Mouse (Mus musculus): ENCODE measurements around the gene Ankrd17.

Gene Ankrd17

DNA sequence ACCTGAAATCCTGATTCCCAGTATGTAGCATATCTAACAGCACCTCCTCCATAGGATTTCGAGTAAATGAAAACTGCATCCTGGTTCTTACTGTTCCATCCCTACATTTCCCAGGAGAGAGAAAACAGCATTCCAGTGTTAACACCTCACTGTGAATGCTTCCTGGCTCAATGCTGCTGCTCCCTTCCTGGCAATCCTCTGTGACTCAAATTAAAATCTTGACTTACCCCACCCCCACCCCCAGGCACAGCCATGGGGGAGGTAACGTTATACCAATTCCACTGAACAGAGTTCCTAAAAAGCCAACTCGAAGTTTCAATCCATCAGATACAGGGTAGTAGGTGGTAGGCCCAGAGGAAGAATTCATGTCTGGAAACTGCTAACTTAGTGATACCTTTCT is 143.4 kb downstream of the Ankrd17 start:
- in situ Hi-C loops (cut with MboI, MseI) = loop anchor here (5.0 to 25.0 kb wide), 2 partner anchors 144 to 1436 kb away; partner anchors contain the start of genes Ankrd17 and Gm9958

GRCm38 (mm10) chr5:90217791-90218190 is 148.6 kb downstream of the Ankrd17 start:
- in situ Hi-C loops (cut with MboI, MseI) = loop anchor here (25.0 kb wide), 1 partner anchor 1430 kb away; no protein-coding TSS in a partner anchor

DNA sequence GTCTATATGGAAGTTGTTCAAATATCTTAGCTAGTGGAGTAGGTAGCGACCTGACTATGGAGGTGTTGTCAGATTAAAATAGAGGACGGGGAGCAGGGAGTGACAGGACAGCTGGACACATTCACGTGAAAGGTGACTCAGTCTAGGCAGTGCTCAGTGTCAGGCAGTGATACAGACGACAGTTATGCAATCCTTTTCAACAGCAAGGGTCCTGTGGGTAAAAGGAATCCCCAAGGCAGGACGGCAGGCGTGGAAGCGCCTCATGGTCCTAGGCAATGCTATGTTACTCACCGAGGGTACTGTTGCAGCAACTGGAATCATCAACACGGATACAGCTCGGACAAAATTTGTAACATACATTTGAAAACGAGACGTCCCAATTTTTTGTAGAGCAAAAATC is 149.2 kb downstream of the Ankrd17 start:
- in situ Hi-C loops (cut with MboI, MseI) = loop anchor here (25.0 kb wide), 1 partner anchor 1430 kb away; no protein-coding TSS in a partner anchor

- in situ Hi-C loops (cut with MboI, MseI) = loop anchor here (25.0 kb wide), 1 partner anchor 1426 kb away; no protein-coding TSS in a partner anchor
These were observed 153.0 kb downstream of the Ankrd17 start for GRCm38 (mm10) chr5:90213356-90213755.

DNA sequence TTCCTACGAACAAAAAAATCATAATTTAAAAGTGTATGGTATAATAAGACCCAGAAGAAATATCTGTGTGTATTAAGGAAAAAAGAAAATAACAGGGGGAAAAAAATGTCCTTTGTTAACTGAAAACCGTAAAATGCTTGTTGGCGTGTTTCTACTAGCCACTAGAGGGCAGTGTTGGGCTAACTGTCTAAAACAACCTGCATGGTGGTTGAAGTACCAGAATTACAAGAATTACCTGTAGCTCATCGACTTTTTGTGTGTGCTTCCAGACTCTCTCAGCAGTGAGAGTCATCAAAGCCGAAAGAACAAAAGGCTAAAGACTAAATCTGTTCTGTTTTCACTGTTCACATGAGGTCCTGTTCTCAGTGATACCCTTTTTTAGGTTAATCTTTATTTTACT is 163.2 kb downstream of the Ankrd17 start:
- in situ Hi-C loops (cut with MboI, MseI) = loop anchor here (5.0 to 25.0 kb wide), 3 partner anchors 299 to 1416 kb away; no protein-coding TSS in a partner anchor

GRCm38 (mm10) chr5:90202447-90203117 is 163.8 kb downstream of the Ankrd17 start:
- in situ Hi-C loops (cut with MboI, MseI) = loop anchor here (5.0 to 25.0 kb wide), 3 partner anchors 300 to 1415 kb away; no protein-coding TSS in a partner anchor

DNA sequence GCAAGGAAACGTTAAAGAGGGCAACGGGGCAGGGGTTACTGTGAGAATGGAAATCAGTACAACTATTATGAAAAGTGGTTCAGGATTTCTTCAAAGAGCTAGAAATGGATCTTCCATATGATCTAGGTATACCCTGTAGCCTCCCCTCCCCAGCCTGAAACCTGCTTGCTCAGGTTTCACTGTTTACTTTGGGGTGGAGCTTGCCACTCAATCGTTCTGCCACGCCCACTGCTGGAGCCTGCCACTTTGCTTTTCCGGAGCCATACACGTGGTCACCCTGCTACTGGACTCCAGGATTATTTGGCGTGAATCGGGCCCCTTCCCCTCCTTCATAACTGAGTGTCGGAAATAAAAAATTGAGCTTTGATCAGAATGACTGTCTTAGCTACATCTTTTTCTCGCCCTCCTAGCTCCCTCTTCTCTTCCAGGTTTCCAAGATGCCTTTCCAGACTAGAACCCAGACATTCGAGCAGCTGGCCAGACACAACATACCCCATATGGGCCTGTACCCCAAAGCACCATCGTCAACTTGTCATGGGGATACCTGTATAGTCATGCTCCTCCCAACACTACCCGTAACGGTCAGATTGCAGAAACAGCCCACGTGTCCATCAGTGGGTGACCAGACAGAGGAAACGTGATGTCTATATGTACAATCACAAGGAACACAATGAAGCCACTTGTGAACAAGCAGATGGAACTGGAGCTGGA is 166.3 kb downstream of the Ankrd17 start:
- in situ Hi-C loops (cut with MboI, MseI) = loop anchor here (5.0 to 25.0 kb wide), 7 partner anchors 302 to 1413 kb away; partner anchors contain the start of gene Cxcl1

GRCm38 (mm10) chr5:90194831-90195230 is 171.5 kb downstream of the Ankrd17 start:
- in situ Hi-C loops (cut with MboI, MseI) = loop anchor here (10.0 to 25.0 kb wide), 4 partner anchors 358 to 692 kb away; partner anchors contain the start of gene Cxcl1

DNA sequence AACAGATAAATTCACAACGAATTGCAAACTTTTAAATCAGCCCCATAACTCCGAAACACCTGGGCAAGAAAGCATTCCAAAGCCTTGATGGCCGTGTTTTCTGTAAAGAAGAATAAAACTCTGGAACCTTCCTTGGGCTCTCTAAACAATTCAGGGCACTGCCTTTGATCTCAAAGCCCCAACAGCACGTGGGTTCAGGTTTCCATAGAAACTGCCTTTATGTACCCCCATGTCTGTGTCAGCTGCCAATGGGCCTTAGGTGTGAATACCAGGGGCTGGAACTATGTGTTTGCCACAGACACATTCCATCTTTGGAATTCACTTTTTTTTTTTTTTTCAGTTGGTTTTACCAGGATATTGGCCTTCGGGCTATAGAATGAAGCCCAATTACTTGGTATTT is 183.6 kb downstream of the Ankrd17 start:
- in situ Hi-C loops (cut with MboI, MseI) = loop anchor here (25.0 kb wide), 2 partner anchors 345 to 705 kb away; partner anchors contain the start of gene Cxcl1

- in situ Hi-C loops (cut with MboI, MseI) = loop anchor here (25.0 kb wide), 2 partner anchors 342 to 708 kb away; partner anchors contain the start of gene Cxcl1
These were observed 187.3 kb downstream of the Ankrd17 start for GRCm38 (mm10) chr5:90179094-90179493.

GRCm38 (mm10) chr5:90178116-90178515 is 188.3 kb downstream of the Ankrd17 start:
- in situ Hi-C loops (cut with MboI, MseI) = loop anchor here (25.0 kb wide), 2 partner anchors 341 to 709 kb away; partner anchors contain the start of gene Cxcl1
